Mouse (Mus musculus) embryonic stem cell, embryonic (primary cell): Measurements from ENCODE around the gene Stat3.

Experiments used
- CTCF ChIA-PET, 4 experiments: fragments of 300-600 bp in 2 of 4; fragments of 350-600 bp in 2 of 4; sonication (Branson Sonifier 250); formaldehyde crosslinking; loops; one replicate each; lab custom pipeline; 2022; ENCODE audit warnings: inconsistent platforms in 2 of 4; lab: Charles Lee
- POLR2A ChIA-PET, 4 experiments: fragments of 300-600 bp in 2 of 4; fragments of 350-600 bp in 2 of 4; sonication (Branson Sonifier 250); formaldehyde crosslinking; loops; one replicate each; lab custom pipeline; 2022; ENCODE audit warnings: antibody characterized with exemption in 4 of 4, inconsistent platforms in 1 of 4; lab: Charles Lee

Gene Stat3

GRCm38 (mm10) chr11:100957244-100957643, 17.9 kb upstream of the Stat3 start:
- ChIA-PET POLR2A (interaction anchor here in 3 of 4 experiments (0.6 to 3.8 kb wide), 26 partner anchors 8 to 430 kb away, joined by 3 to 38 read pairs (median 4); partner anchors contain the start of genes Stat3 (in 3 of the 3), Acly (in 1 of the 3), Cavin1 (in 1 of the 3) and Kat2a (in 1 of the 3)), CTCF (interaction anchor here (0.5 to 4.4 kb wide), 73 partner anchors 8 to 502 kb away, joined by 3 to 42 read pairs (median 4); partner anchors contain the start of genes Stat3 (in 3 of the 4), Cavin1 (in 2 of the 4), Rab5c (in 2 of the 4) and Becn1 (in 1 of the 4))

GRCm38 (mm10) chr11:100949540-100949939, 10.2 kb upstream of the Stat3 start:
- ChIA-PET POLR2A (interaction anchor here in 2 of 4 experiments (0.6 to 2.4 kb wide), 6 partner anchors 8 to 323 kb away, joined by 3 to 9 read pairs (median 3); partner anchors contain the start of gene Stat3 (in 1 of the 2)), CTCF (interaction anchor here in 3 of 4 experiments (0.6 to 1.9 kb wide), 4 partner anchors 8 to 188 kb away, joined by 3 to 7 read pairs (median 6); no protein-coding TSS in a partner anchor)

- ChIA-PET POLR2A (interaction anchor here in 2 of 4 experiments (1.5 to 2.4 kb wide), 2 partner anchors 9 kb away, joined by 6 to 7 read pairs; partner anchors contain the start of gene Stat3 (in 2 of the 2)), CTCF (interaction anchor here in 3 of 4 experiments (0.6 to 1.9 kb wide), 5 partner anchors 9 to 54 kb away, joined by 3 to 7 read pairs (median 4); partner anchors contain the start of gene Stat3 (in 1 of the 3))
These were observed 9.0 kb upstream of the Stat3 start for GRCm38 (mm10) chr11:100948317-100948716.

- POLR2A ChIA-PET, result interaction anchor here in 3 of 4 experiments (0.7 to 1.5 kb wide), 3 partner anchors 8 to 82 kb away, joined by 4 to 6 read pairs (median 4); partner anchors contain the start of gene Stat3 (in 1 of the 3)
- CTCF ChIA-PET, result interaction anchor here in 3 of 4 experiments (0.7 to 1.8 kb wide), 7 partner anchors 8 to 233 kb away, joined by 3 to 4 read pairs (median 4); partner anchors contain the start of gene Stat3 (in 1 of the 3)
These were observed 8.2 kb upstream of the Stat3 start for GRCm38 (mm10) chr11:100947548-100947947.

GRCm38 (mm10) chr11:100946862-100947261, 7.5 kb upstream of the Stat3 start:
- CTCF ChIA-PET, result interaction anchor here in 2 of 4 experiments (0.7 to 1.8 kb wide), 7 partner anchors 12 to 232 kb away, joined by 3 to 4 read pairs (median 4); no protein-coding TSS in a partner anchor
- POLR2A ChIA-PET, result interaction anchor here in 2 of 4 experiments (0.7 to 1.1 kb wide), 2 partner anchors 13 to 82 kb away, joined by 4 read pairs; no protein-coding TSS in a partner anchor

GRCm38 (mm10) chr11:100942388-100942787, 3.0 kb upstream of the Stat3 start:
- ChIA-PET CTCF (interaction anchor here in 2 of 4 experiments (0.5 to 4.9 kb wide), 2 partner anchors 16 to 17 kb away, joined by 3 to 42 read pairs; no protein-coding TSS in a partner anchor), POLR2A (interaction anchor here in 3 of 4 experiments (0.6 to 5.6 kb wide), 8 partner anchors 9 to 500 kb away, joined by 3 to 130 read pairs (median 4); partner anchors contain the start of gene Rpl27 (in 1 of the 3))

- CTCF ChIA-PET, result interaction anchor here (0.5 to 4.9 kb wide), 21 partner anchors 9 to 332 kb away, joined by 3 to 42 read pairs (median 4); no protein-coding TSS in a partner anchor
- POLR2A ChIA-PET, result interaction anchor here (0.6 to 5.6 kb wide), 134 partner anchors 8 to 619 kb away, joined by 3 to 130 read pairs (median 5); partner anchors contain the start of genes Cavin1 (in 3 of the 4), Eif1 (in 3 of the 4), Hspb9 (in 3 of the 4) and Plekhh3 (in 3 of the 4)
These were observed 429 bp downstream of the Stat3 start for GRCm38 (mm10) chr11:100938711-100939511.

GRCm38 (mm10) chr11:100938112-100938511, 1.2 kb downstream of the Stat3 start:
- ChIA-PET CTCF (interaction anchor here in 2 of 4 experiments (1.7 to 4.9 kb wide), 3 partner anchors 19 to 176 kb away, joined by 6 to 42 read pairs (median 8); no protein-coding TSS in a partner anchor), POLR2A (interaction anchor here in 3 of 4 experiments (0.6 to 5.6 kb wide), 25 partner anchors 12 to 618 kb away, joined by 3 to 130 read pairs (median 7); partner anchors contain the start of genes Eif1 (in 2 of the 3), Acly (in 1 of the 3), Atp6v0a1 (in 1 of the 3) and Cavin1 (in 1 of the 3))

GRCm38 (mm10) chr11:100937295-100937694, 2.0 kb downstream of the Stat3 start:
- POLR2A ChIA-PET, result interaction anchor here in 3 of 4 experiments (0.5 to 4.2 kb wide), 9 partner anchors 10 to 311 kb away, joined by 3 to 28 read pairs (median 3); partner anchors contain the start of gene Rab5c (in 1 of the 3)
- CTCF ChIA-PET, result interaction anchor here in 1 of 4 experiments (0.5 kb wide), 1 partner anchor 45 kb away, joined by 3 read pairs; no protein-coding TSS in a partner anchor

- CTCF ChIA-PET, result interaction anchor here (0.6 to 1.2 kb wide), 20 partner anchors 9 to 1991 kb away, joined by 3 to 23 read pairs (median 4); partner anchors contain the start of gene Coasy (in 1 of the 4)
These were observed 3.7 kb downstream of the Stat3 start for GRCm38 (mm10) chr11:100935373-100936355.

GRCm38 (mm10) chr11:100931254-100931921, 8.0 kb downstream of the Stat3 start:
- CTCF ChIA-PET, result interaction anchor here in 2 of 4 experiments (1.1 to 2.6 kb wide), 2 partner anchors 16 to 26 kb away, joined by 3 to 8 read pairs; no protein-coding TSS in a partner anchor
- POLR2A ChIA-PET, result interaction anchor here in 3 of 4 experiments (0.5 to 14.7 kb wide), 16 partner anchors 8 to 1118 kb away, joined by 3 to 130 read pairs (median 5); partner anchors contain the start of genes Stat3 (in 3 of the 3) and Jup (in 1 of the 3)

More at GRCm38 (mm10) chr11:100935373-100936355, 3.7 kb downstream of the Stat3 start:
- POLR2A ChIA-PET, result interaction anchor here (0.6 to 2.8 kb wide), 23 partner anchors 9 to 354 kb away, joined by 3 to 22 read pairs (median 4); partner anchors contain the start of genes Rab5c (in 2 of the 4) and Cavin1 (in 1 of the 4)

GRCm38 (mm10) chr11:100930611-100931010, 8.7 kb downstream of the Stat3 start:
- CTCF ChIA-PET, result interaction anchor here in 2 of 4 experiments (0.7 to 2.6 kb wide), 3 partner anchors 11 to 27 kb away, joined by 3 to 8 read pairs (median 3); no protein-coding TSS in a partner anchor
- POLR2A ChIA-PET, result interaction anchor here (0.6 to 14.7 kb wide), 15 partner anchors 8 to 171 kb away, joined by 3 to 130 read pairs (median 5); partner anchors contain the start of genes Stat3 (in 4 of the 4) and Kcnh4 (in 1 of the 4)

GRCm38 (mm10) chr11:100927386-100927785, 12.0 kb downstream of the Stat3 start:
- POLR2A ChIA-PET, result interaction anchor here (0.6 to 14.7 kb wide), 13 partner anchors 8 to 949 kb away, joined by 3 to 130 read pairs (median 5); partner anchors contain the start of gene Stat3 (in 3 of the 4)
- CTCF ChIA-PET, result interaction anchor here in 3 of 4 experiments (0.6 to 1.3 kb wide), 7 partner anchors 10 to 1785 kb away, joined by 3 to 18 read pairs (median 5); partner anchors contain the start of gene Stat3 (in 1 of the 3)

- POLR2A ChIA-PET, result interaction anchor here in 2 of 4 experiments (0.5 to 14.7 kb wide), 10 partner anchors 10 to 77 kb away, joined by 3 to 130 read pairs (median 4); partner anchors contain the start of genes Stat3 (in 2 of the 2) and Cavin1 (in 1 of the 2)
- CTCF ChIA-PET, result interaction anchor here in 1 of 4 experiments (0.6 kb wide), 1 partner anchor 11 kb away, joined by 8 read pairs; no protein-coding TSS in a partner anchor
These were observed 14.9 kb downstream of the Stat3 start for GRCm38 (mm10) chr11:100924386-100924919.
